Mouse (Mus musculus): ENCODE results near the gene Ak6. TPM values are rescaled to one million over a fixed set of nuclear protein-coding genes. Genes with fewer than 3 reads are reported as not detected.

Gene Ak6
- 200 and 203 TPM in 2 replicates for polyA plus RNA-seq (2011; ENCODE audit: insufficient read depth, insufficient read length, low read depth, missing spikeins)

DNA sequence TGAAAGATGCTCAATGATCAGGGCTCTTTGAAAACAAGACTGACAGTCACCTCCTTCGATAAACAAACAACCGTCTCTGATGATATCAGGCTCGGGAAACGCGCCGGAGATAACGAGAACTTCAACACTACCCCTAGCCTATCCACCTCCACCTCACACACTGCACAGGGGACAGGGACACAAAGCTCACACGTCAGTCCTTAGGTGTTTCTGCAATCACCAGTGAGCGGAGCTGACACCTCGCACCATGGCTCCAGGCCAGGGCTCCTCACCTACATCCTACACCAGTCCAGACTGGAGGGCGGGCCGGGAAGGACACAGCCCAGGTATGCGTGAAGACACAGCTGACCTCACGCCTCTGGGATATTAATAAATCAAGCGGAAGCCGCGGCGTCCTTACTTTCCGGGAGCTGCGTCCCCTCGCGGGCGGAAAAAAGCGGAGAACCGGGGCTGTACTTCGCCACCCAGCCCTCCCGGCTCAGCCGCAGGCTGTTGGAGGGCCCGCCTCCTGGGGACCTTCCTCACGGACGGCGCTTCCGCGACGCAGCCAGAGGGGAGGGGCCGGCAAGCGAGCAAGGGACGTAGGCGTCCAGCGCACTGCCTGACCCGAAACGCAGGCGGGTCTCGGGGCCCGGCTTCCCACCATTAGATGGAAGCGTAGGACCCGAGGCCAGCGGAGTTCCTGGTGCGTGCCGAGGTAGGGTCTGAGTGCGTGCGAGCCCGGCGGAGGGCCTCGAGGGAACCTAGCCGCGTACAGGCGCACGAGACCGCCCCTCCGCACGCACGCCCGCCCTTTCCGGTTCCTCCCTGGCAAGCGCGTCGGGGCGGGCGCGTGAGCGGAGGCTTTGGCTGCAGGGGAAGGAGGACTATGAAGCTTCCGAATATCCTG lies at the start of gene Ak6, which contains the start of gene Rad17:
Gene Ak6 (plus strand): TSS at position 430 of the 889 bp plus-strand sequence.
Gene Rad17 (minus strand): TSS at position 502 of the 889 bp plus-strand sequence.
- peaks cover 8% of the 10 kb centered on the region for H3K36me3 ChIP-seq (ENCODE audit: control insufficient read depth, insufficient read depth, low read length, poor library complexity, severe bottlenecking)
- peak within 1 kb of the TSS; percentile 52; the same call in 1 of the 2 replicates for H3K27ac ChIP-seq (ENCODE audit: insufficient read depth, low read length)
- peak within 1 kb of the TSS; percentile 80 for H3K9ac ChIP-seq (ENCODE audit: low read depth, poor library complexity, severe bottlenecking)
- peak within 1 kb of the TSS; percentile 92 for H3K4me3 ChIP-seq (ENCODE audit: low read depth, low read length)
- no peaks in the 10 kb centered on the region for H3K27me3 ChIP-seq (ENCODE audit: control insufficient read depth, insufficient read depth, low read length, poor library complexity, severe bottlenecking)
- H3K4me1 ChIP-seq (ENCODE audit: control insufficient read depth, insufficient read depth, low read length): no peaks in the 10 kb centered on the region
- no peaks in the 10 kb centered on the region for H3K9me3 ChIP-seq (replicated peaks; ENCODE audit: control insufficient read depth, insufficient read depth, low read length, poor library complexity, severe bottlenecking)
- TF ChIP-seq CTCF (IDR thresholded peaks at IDR 0.05; ENCODE audit: low read depth, low read length) (no peak), EP300 (IDR thresholded peaks at IDR 0.05; ENCODE audit: insufficient read depth, low read depth, low read length) (no peak), POLR2A (IDR thresholded peaks at IDR 0.05; ENCODE audit: insufficient read depth, low read length) (no peak)

DNA sequence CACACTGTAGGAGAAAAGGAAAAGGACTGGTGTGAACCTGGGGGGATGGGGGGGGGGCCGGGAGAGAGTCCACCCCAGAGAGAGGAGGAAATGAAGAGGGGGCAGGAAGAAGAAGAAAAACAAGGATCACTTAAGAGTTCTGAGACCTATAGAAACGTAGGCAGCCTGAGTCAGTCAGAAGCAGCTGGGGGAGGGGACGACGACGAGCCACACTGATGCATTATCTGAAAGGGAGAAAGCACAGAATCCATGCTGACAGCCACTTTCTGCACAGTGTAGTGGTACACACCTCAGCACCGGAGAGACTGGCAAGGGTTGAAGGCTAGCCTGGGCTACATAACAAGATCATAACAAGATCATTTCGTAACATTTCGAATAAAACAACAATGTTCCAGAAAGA lies 49.7 kb upstream of the Ak6 start:
- peaks cover 2% of the 10 kb centered on the region for H3K4me1 ChIP-seq (ENCODE audit: control insufficient read depth, insufficient read depth, low read length)
- no peaks in the 10 kb centered on the region for H3K27me3 ChIP-seq (ENCODE audit: control insufficient read depth, insufficient read depth, low read length, poor library complexity, severe bottlenecking)

DNA sequence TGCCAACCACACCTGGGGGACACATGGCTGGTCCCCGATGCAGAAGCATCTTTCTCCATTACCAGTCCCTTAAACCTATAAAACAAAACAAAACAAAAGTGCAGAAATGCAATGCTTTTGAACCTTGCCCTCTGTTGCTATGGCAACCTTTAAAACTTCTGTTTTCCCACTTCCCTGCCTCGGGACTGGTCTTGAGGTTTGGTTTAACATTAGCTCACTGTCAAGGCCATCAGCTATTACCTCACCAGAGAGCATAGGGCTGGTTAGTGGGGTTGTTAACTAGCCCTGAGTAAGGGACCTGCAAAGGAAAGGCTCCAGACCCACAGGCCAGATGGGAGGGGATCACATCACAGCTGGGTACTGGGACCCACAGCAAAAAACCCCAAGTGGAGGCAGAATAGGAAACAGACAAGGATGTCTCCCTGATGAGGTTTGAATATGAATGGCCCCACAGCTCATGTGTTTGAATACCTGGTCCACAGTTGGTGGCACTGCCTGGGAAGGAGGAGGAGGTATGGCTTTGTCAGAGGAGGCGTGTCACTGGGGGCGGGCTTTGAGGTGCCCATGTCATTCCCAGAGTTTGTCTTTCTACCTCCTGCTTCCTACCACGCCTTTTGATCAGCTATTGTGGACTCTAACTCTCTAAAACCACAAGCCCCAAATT lies 48.4 kb upstream of the Ak6 start:
- TF ChIP-seq CTCF (IDR thresholded peaks at IDR 0.05; ENCODE audit: low read depth, low read length) (no peak), EP300 (IDR thresholded peaks at IDR 0.05; ENCODE audit: insufficient read depth, low read depth, low read length) (no peak), POLR2A (IDR thresholded peaks at IDR 0.05; ENCODE audit: insufficient read depth, low read length) (no peak)
- Histone ChIP-seq H3K4me1 (ENCODE audit: control insufficient read depth, insufficient read depth, low read length) (peaks cover 2% of the 10 kb centered on the region), H3K27me3 (ENCODE audit: control insufficient read depth, insufficient read depth, low read length, poor library complexity, severe bottlenecking) (no peaks in the 10 kb centered on the region), H3K27ac (ENCODE audit: insufficient read depth, low read length) (no peak overlapping the region), H3K36me3 (ENCODE audit: control insufficient read depth, insufficient read depth, low read length, poor library complexity, severe bottlenecking) (no peaks in the 10 kb centered on the region), H3K4me3 (ENCODE audit: low read depth, low read length) (no peak overlapping the region), H3K9ac (ENCODE audit: low read depth, poor library complexity, severe bottlenecking) (no peak overlapping the region), H3K9me3 (replicated peaks; ENCODE audit: control insufficient read depth, insufficient read depth, low read length, poor library complexity, severe bottlenecking) (no peaks in the 10 kb centered on the region)

More for the DNA sequence above, 49.7 kb upstream of the Ak6 start:
- H3K4me3 ChIP-seq (ENCODE audit: low read depth, low read length): no peak overlapping the region
- no peaks in the 10 kb centered on the region for H3K9me3 ChIP-seq (replicated peaks; ENCODE audit: control insufficient read depth, insufficient read depth, low read length, poor library complexity, severe bottlenecking)
- H3K27ac ChIP-seq (ENCODE audit: insufficient read depth, low read length): no peak overlapping the region
- TF ChIP-seq POLR2A (IDR thresholded peaks at IDR 0.05; ENCODE audit: insufficient read depth, low read length) (no peak), CTCF (IDR thresholded peaks at IDR 0.05; ENCODE audit: low read depth, low read length) (no peak), EP300 (IDR thresholded peaks at IDR 0.05; ENCODE audit: insufficient read depth, low read depth, low read length) (no peak)
- no peaks in the 10 kb centered on the region for H3K36me3 ChIP-seq (ENCODE audit: control insufficient read depth, insufficient read depth, low read length, poor library complexity, severe bottlenecking)
- H3K9ac ChIP-seq (ENCODE audit: low read depth, poor library complexity, severe bottlenecking): no peak overlapping the region

DNA sequence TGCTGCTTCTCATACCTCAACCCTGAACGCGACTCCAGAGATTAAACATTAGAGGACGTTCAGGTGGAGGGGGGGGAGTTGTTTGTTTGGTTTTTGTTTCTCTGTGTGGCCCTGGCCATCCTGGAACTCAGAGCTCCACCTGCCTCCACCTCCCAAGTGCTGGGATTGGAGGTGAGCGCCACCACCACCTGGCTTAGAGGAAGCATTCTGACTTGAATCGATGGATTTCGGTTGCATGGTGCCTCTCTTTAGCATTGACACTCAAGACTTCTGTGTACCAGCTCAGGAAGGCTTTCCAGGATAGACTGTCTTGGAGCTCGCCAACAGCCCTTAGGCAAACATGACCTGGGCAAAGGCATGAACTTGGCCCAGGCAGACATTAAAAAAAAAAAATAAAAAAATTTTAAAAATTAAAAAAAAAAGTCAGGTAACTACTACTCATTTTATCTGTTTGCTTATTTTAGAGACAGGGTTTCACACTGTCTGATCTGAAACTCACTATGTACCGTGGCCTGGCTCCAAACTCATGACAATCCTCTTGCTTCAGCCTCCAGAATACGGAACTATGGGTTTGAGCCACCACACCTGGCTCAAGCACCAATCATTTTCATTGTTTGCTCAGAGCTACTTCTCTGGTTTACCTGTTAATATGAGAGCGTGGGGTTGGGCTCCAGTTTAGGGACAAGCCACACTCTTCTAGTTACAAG lies 47.6 kb upstream of the Ak6 start:
- H3K9me3 ChIP-seq (replicated peaks; ENCODE audit: control insufficient read depth, insufficient read depth, low read length, poor library complexity, severe bottlenecking): no peaks in the 10 kb centered on the region
- H3K27me3 ChIP-seq (ENCODE audit: control insufficient read depth, insufficient read depth, low read length, poor library complexity, severe bottlenecking): no peaks in the 10 kb centered on the region
- no peak overlapping the region for H3K4me3 ChIP-seq (ENCODE audit: low read depth, low read length)
- TF ChIP-seq POLR2A (IDR thresholded peaks at IDR 0.05; ENCODE audit: insufficient read depth, low read length): no peak
- TF ChIP-seq CTCF (IDR thresholded peaks at IDR 0.05; ENCODE audit: low read depth, low read length): no peak
- TF ChIP-seq EP300 (IDR thresholded peaks at IDR 0.05; ENCODE audit: insufficient read depth, low read depth, low read length): no peak
- peaks cover 2% of the 10 kb centered on the region for H3K4me1 ChIP-seq (ENCODE audit: control insufficient read depth, insufficient read depth, low read length)
- no peaks in the 10 kb centered on the region for H3K36me3 ChIP-seq (ENCODE audit: control insufficient read depth, insufficient read depth, low read length, poor library complexity, severe bottlenecking)
- no peak overlapping the region for H3K9ac ChIP-seq (ENCODE audit: low read depth, poor library complexity, severe bottlenecking)
- no peak overlapping the region for H3K27ac ChIP-seq (ENCODE audit: insufficient read depth, low read length)

DNA sequence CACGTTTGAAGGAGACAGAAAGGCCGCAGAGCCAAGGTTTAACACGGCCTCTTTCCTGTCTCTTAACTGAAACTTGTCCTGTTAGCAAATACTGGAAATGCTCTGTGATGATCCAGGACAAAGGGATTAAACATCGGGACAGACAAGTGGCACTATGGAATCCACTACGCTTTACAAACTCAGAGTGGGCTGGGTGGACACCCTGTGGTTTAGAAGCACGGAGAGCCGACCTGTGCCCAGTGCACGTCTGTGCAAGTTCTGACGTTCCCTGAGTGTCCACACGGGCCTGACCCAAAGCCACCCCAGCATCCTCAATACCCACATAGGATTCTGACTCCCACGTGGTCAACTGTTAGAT lies 47.1 kb upstream of the Ak6 start:
- no peaks in the 10 kb centered on the region for H3K36me3 ChIP-seq (ENCODE audit: control insufficient read depth, insufficient read depth, low read length, poor library complexity, severe bottlenecking)
- TF ChIP-seq POLR2A (IDR thresholded peaks at IDR 0.05; ENCODE audit: insufficient read depth, low read length): no peak
- TF ChIP-seq CTCF (IDR thresholded peaks at IDR 0.05; ENCODE audit: low read depth, low read length): no peak
- TF ChIP-seq EP300 (IDR thresholded peaks at IDR 0.05; ENCODE audit: insufficient read depth, low read depth, low read length): no peak
- no peak overlapping the region for H3K9ac ChIP-seq (ENCODE audit: low read depth, poor library complexity, severe bottlenecking)

More for the DNA sequence above, 47.1 kb upstream of the Ak6 start:
- no peak overlapping the region for H3K27ac ChIP-seq (ENCODE audit: insufficient read depth, low read length)
- H3K4me1 ChIP-seq (ENCODE audit: control insufficient read depth, insufficient read depth, low read length): peaks cover 2% of the 10 kb centered on the region
- H3K9me3 ChIP-seq (replicated peaks; ENCODE audit: control insufficient read depth, insufficient read depth, low read length, poor library complexity, severe bottlenecking): no peaks in the 10 kb centered on the region
- H3K4me3 ChIP-seq (ENCODE audit: low read depth, low read length): no peak overlapping the region
- H3K27me3 ChIP-seq (ENCODE audit: control insufficient read depth, insufficient read depth, low read length, poor library complexity, severe bottlenecking): no peaks in the 10 kb centered on the region
